Mouse (Mus musculus) heart, postnatal 0 days (tissue): Measurements from ENCODE around the gene Mcrip1. TPM values are rescaled to one million over a fixed set of nuclear protein-coding genes. Genes with fewer than 3 reads are reported as not detected.
"Not testable (repeated sequence)": the region's sequence is repeated elsewhere in the genome, so short reads cannot be mapped to it uniquely, and the experiment has no call there.

Experiments
- ATAC-seq: fragments of 200-750 bp; cut with Nextera tagmentation; 2 replicates; pipeline ENCODE4 v1.8.0; 2017; ENCODE audit warnings: low read depth, moderate number of reproducible peaks, moderate library complexity; ENCODE audit not compliant: insufficient read depth
- DNase-seq: peaks from one replicate; pipeline ENCODE4 v3.0.0-alpha.2; 2016; ENCODE audit warnings: low spot score
- H3K27ac ChIP-seq: fragments of 300-500 bp; sonication (generic); 2 replicates; pipeline ENCODE4 v1.5.1; 2014; ENCODE audit warnings: low read depth, mild to moderate bottlenecking
- H3K27me3 ChIP-seq: fragments of 300-500 bp; sonication (generic); 2 replicates; pipeline ENCODE4 v1.6.1; 2014; ENCODE audit warnings: low read length, mixed read lengths; ENCODE audit not compliant: control insufficient read depth, insufficient read depth
- H3K36me3 ChIP-seq: fragments of 300-500 bp; sonication (generic); replicated peaks from 2 replicates; pipeline ENCODE4 v1.6.1; 2014; ENCODE audit warnings: low read length, mixed read lengths; ENCODE audit not compliant: control insufficient read depth, insufficient read depth
- H3K4me1 ChIP-seq: fragments of 300-500 bp; sonication (generic); 2 replicates; pipeline ENCODE4 v1.6.1; 2014; ENCODE audit warnings: antibody characterized with exemption; ENCODE audit not compliant: control insufficient read depth, insufficient read depth
- H3K4me2 ChIP-seq: fragments of 300-500 bp; sonication (generic); 2 replicates; pipeline ENCODE4 v1.6.1; 2014; ENCODE audit warnings: low read depth, mild to moderate bottlenecking, low read length, moderate library complexity
- H3K4me3 ChIP-seq: fragments of 300-500 bp; sonication (generic); 2 replicates; pipeline ENCODE4 v1.5.1; 2014; ENCODE audit warnings: low read depth, low read length
- H3K9ac ChIP-seq: fragments of 300-500 bp; sonication (generic); replicated peaks from 2 replicates; pipeline ENCODE4 v1.6.1; 2014; ENCODE audit warnings: low read depth, low read length, mixed read lengths
- H3K9me3 ChIP-seq: fragments of 300-500 bp; sonication (generic); replicated peaks from 2 replicates; pipeline ENCODE4 v1.6.1; 2016; ENCODE audit warnings: low read length; ENCODE audit not compliant: control insufficient read depth
- CTCF ChIP-seq: IDR thresholded peaks from 2 replicates; pipeline ENCODE4 v1.5.1; 2016; ENCODE audit warnings: antibody characterized with exemption, control low read depth, low read depth
- EP300 ChIP-seq: IDR thresholded peaks from 2 replicates; pipeline ENCODE4 v1.6.1; 2016; ENCODE audit warnings: antibody characterized with exemption, low read depth
- WGBS: fragments of 180-500 bp; shearing (Covaris S2); extraction: QIAGEN DNeasy Blood & Tissue Kit; methylation state at CpG from one replicate; pipeline ENCODE4 v1.1.7; 2014; 5-methylcytosine and 5-hydroxymethylcytosine counted together
- polyA plus RNA-seq: library from polyadenylated mRNA; unstranded; fragments of >200 nt; fragmentation: Nextera tagmentation; extraction: Ambion mirVana; gene quantifications from 2 replicates; pipeline ENCODE4 v1.2.1, GENCODE M21; 2015
- total RNA-seq: library from RNA; depleted of rRNA; stranded (reverse); fragments of >200 nt; gene quantifications from 2 replicates; pipeline ENCODE4 v1.2.3, GENCODE M21; 2014; ENCODE audit warnings: low replicate concordance

The Mcrip1 gene
- total and polyA plus RNA-seq, 2 experiments from 2014 or later, result 93.5 to 138 TPM

DNA sequence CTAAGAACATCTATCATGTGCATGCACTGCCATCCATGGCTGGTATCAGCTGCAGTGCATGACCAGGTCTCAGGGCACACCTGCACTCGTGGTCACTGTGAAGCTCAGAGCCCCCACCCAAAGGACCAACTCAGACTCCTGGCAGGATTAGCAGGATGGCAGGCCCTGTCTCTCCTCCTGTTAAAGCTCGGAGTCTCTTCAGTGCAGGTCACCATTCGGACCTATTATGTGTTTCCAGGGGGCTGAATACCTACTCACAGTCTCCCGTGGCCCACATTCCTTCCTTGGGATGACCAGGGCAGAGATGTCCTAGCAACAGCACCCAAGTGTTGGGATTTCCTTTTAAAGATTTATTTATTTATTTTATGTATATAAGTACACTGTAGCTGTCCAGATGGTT lies 32.4 kb downstream of the Mcrip1 start:
- H3K4me2 ChIP-seq, result no peak overlapping the region
- no peaks in the 10 kb centered on the region for H3K9me3 ChIP-seq
- no peaks in the 10 kb centered on the region for H3K36me3 ChIP-seq
- TF ChIP-seq CTCF, result no peak
- TF ChIP-seq EP300, result no peak
- H3K27me3 ChIP-seq, result no peaks in the 10 kb centered on the region
- ATAC-seq (no peak), DNase-seq (no peak)
- H3K4me3 ChIP-seq, result no peak overlapping the region
- WGBS, result 81% methylated on average over 4 of the region's 4 CpGs
- no peak overlapping the region for H3K27ac ChIP-seq
- H3K4me1 ChIP-seq, result peaks cover 15% of the 10 kb centered on the region
- no peak overlapping the region for H3K9ac ChIP-seq

DNA sequence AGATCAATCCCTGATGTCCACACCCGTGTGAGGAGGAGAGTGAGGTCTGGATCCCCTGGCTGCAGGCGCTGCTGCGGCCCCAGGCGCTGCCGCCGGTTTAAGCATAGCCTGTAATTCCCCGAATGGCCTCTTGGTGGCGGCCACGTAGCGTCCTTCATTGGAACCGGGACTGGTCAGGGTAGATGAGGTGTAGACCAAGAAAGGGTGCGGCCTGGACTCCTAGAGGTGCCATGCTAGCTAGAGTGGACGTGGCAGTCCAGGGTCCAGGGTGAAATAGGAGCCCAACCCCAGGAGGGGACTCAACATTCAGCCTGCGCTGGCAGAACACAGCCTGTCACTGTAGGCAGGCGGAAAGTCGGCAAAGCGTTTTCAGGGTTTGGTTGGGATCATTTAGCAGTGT lies 33.9 kb downstream of the Mcrip1 start:
- Histone ChIP-seq H3K4me2 (no peak overlapping the region), H3K27ac (no peak overlapping the region), H3K4me3 (no peak overlapping the region), H3K36me3 (no peaks in the 10 kb centered on the region), H3K9me3 (no peaks in the 10 kb centered on the region), H3K9ac (no peak overlapping the region), H3K27me3 (no peaks in the 10 kb centered on the region), H3K4me1 (peaks cover 16% of the 10 kb centered on the region)
- WGBS, result 18% methylated on average over 17 of the region's 17 CpGs
- ATAC-seq (peak; percentile 45), DNase-seq (peak; percentile 76)
- TF ChIP-seq EP300, result no peak
- TF ChIP-seq CTCF, result peak; percentile 99

DNA sequence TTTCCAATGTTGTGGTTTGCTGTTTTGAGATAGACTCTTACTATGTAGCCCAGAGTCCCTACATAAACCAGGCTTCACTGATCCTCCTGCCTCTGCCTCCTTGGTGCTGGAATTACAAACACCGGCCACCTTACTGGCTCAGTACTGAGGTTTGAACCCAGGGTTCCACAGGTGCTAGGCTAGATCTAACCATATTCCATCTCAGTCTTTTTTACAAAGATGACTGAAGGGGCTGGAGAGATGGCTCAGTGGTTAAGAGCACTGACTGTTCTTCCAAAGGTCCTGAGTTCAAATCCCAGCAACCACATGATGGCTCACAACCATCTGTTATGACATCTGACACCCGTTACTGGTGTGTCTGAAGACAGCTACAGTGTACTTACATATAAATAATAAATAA lies 35.3 kb downstream of the Mcrip1 start:
- not testable (repeated sequence) for H3K4me3 ChIP-seq, H3K4me2 ChIP-seq, H3K4me1 ChIP-seq, H3K27ac ChIP-seq, H3K9ac ChIP-seq, H3K27me3 ChIP-seq, DNase-seq, H3K9me3 ChIP-seq, H3K36me3 ChIP-seq, ATAC-seq
- 97% methylated on average over 2 of the region's 2 CpGs for WGBS

DNA sequence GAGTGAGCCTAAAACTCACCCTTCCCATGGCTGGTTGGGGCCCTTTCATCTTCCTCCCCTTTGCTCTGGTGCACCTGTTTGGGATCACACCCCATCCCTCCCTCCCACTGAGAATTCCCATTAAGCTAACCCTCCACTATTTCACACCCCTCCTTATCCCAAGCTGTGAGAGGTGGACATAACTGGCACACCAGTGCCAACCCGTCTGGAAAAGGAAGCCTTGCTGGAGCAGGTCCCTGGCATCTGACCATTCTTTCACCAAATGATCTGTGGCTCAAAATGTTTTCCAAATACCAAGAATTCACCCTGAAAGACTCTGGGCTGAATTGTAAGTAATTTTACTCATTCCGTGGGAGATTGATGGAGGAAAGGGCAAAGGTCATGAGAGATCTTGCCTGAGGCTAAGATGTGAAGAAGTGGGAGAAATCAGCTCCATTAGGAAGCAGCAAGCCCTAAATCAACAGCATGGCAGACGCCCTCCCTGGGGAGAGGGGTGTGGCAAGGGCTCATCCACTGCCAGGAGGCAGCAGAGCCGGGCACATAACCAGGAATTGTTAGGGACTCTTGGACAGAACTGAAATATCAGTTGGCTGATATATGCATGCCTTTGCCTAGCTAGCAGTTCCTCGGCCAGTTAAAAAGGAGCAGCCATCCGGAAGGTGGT lies 36.6 kb downstream of the Mcrip1 start:
- Histone ChIP-seq H3K9ac (no peak overlapping the region), H3K27me3 (no peaks in the 10 kb centered on the region), H3K36me3 (no peaks in the 10 kb centered on the region), H3K4me3 (no peak overlapping the region), H3K27ac (no peak overlapping the region), H3K4me2 (no peak overlapping the region), H3K4me1 (peaks cover 9% of the 10 kb centered on the region; the same call in 1 of the 2 replicates), H3K9me3 (no peaks in the 10 kb centered on the region)
- DNase-seq (no peak), ATAC-seq (no peak)
- TF ChIP-seq CTCF (no peak), EP300 (no peak)
- WGBS, result 43% methylated on average over 6 of the region's 6 CpGs

DNA sequence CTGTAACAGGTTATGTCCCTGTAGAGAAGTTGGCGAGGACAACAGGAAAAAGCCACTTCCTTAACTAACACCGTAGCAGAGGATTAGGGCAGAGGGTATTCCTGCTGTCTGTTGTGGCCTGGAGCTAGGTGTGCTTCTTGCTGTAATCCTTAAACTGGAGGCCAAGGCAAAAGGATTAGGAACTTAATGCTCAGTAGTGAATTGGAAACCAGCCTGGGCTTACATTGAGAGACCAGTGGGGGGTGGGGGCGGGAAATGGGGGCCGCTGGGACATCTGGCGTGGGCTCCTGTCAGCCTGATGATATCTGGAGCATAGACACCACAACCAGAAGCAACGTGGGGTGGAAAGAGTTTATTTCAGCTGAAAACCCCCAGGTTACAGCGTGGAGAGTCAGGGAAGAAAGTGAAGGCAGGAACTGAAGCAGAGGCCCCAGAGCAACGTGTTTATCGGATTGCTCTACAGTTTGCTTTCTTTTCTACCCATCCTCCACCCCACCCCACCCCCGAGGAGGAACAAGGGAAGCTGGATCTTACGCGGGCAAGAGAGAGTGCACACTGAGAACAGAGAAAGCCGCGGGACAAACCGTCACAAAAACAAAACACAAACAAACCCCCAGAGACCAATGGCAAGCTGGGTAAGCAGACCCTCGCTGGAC lies 39.0 kb downstream of the Mcrip1 start:
- Histone ChIP-seq H3K9me3 (no peaks in the 10 kb centered on the region), H3K36me3 (no peaks in the 10 kb centered on the region), H3K27me3 (no peaks in the 10 kb centered on the region), H3K9ac (peak overlapping the region; percentile 50), H3K4me2 (peak overlapping the region; percentile 57), H3K4me3 (peak overlapping the region; percentile 34), H3K27ac (peak overlapping the region; percentile 61), H3K4me1 (peaks cover 9% of the 10 kb centered on the region; the same call in 1 of the 2 replicates)
- 8% methylated on average over 16 of the region's 16 CpGs for WGBS
- DNase-seq (peak; percentile 28), ATAC-seq (no peak)
- no peak for TF ChIP-seq EP300
- TF ChIP-seq CTCF, result no peak
